Mouse (Mus musculus): Measurements from ENCODE around the gene Coq10b. TPM values are rescaled to one million over a fixed set of nuclear protein-coding genes. Genes with fewer than 3 reads are reported as not detected.

The Coq10b gene
- total and polyA plus RNA-seq, 3 experiments: 16.0 to 64.0 (median 26.7) TPM

DNA sequence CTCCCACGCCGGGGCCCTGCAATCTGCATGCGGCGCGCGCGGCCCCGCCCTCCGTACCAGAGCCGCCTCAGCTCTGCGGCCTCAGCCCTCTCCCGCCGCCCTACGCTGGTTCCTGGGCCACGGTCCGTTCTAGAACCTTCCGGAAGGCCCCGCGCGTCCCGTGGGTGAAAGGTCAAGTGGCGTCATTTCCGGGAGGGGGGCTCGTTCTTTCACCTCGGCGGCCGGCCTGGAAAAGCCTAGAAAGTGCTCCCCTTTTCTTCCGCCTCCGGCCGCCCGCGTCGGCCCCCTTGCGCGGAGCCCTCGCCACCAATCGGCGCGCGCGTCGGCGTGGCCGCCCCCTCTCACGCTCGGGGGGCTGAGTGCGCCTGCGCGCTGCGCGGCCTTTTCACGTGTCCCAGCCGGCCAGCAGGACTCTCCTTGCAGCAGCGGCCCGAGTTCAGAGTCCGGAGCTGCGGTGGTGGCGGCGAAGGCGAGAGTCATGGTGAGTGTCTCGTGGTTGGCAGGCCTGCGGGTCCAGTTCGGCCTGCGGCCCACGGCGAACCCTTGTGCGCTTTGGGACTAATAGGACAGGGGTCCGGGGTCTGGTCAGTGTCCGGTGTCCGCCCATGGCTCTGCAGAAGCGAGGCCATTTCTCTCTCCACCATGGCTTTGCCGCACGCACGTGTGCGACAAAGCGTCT is 35.5 kb downstream of the Coq10b start, which contains the start of the genes Hspe1 and Hspd1:
Gene Hspe1 (plus strand): TSS at position 201 of the 679 bp plus-strand sequence.
Gene Hspd1 (minus strand): TSS at position 312 of the 679 bp plus-strand sequence.
- H3K27ac ChIP-seq: peak within 1 kb of the TSS; percentile 100
- peak; percentile 99 to 100 for DNase-seq
- intact Hi-C loops (cut with DNase I): loop anchor here (1.0 to 5.0 kb wide), 5 partner anchors 35 to 149 kb away; partner anchors contain the start of genes Coq10b, Mars2, Mob4 and Sf3b1
- TF ChIP-seq POLR2A (IDR thresholded peaks at IDR 0.05; ENCODE audit: insufficient read depth, low read depth, low read length): peak; percentile 93
- no peak for TF ChIP-seq CTCF (IDR thresholded peaks at IDR 0.05)
- TF ChIP-seq EP300 (IDR thresholded peaks at IDR 0.05; ENCODE audit: insufficient read depth, low read depth, low read length): peak; percentile 93
- under 1% methylated on average over 63 of the region's 76 CpGs for WGBS
- peaks cover 2% of the 10 kb centered on the region; the same call in 1 of the 2 replicates for H3K4me1 ChIP-seq (ENCODE audit: control insufficient read depth, insufficient read depth, low read length)
- no peaks in the 10 kb centered on the region for H3K27me3 ChIP-seq (ENCODE audit: control insufficient read depth, insufficient read depth, low read length)
- peak within 1 kb of the TSS; percentile 99 for H3K9ac ChIP-seq (ENCODE audit: low read depth, low read length)
- H3K36me3 ChIP-seq (ENCODE audit: control insufficient read depth, insufficient read depth, low read length): peaks cover 36% of the 10 kb centered on the region
- peaks cover 2% of the 10 kb centered on the region for H3K79me2 ChIP-seq (replicated peaks; ENCODE audit: control insufficient read depth, insufficient read depth, low read length)
- peak within 1 kb of the TSS; percentile 77 for H3K4me3 ChIP-seq

DNA sequence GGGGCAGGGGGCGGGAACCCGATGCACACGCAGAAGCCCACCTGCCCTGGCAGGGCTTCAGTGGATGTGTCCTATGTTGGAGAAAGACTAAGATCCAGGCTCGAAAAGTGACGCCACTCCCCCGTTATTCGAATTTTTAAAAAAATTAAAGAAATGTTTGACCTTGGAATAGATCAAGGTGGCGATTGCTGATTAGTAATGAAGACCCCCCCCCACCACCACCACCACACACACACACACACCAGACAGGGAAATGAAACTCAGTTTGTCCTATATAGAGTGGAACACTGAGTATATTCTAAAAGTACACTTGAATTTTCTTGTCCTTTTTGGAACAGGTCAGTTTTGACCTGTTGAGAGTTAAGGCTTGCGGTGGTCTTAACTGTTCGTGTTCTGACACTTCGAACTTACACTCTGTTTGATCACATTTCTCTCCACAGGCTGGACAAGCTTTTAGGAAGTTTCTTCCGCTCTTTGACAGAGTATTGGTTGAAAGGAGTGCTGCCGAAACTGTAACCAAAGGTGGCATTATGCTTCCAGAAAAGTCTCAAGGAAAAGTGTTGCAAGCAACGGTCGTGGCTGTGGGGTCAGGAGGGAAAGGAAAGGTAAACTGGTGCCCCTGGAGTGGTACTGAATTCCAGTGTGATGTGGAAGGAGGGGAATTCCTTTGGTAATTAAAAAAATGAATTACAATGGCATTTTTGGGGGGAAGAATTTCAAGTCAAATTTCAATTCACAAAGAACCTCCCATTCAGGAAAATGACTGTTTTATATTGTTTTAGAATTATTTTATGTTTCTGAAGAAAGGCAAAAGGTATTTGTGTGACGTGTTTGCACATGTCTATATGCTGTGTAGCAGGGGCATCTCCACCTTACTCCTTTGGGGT is 36.3 kb downstream of the Coq10b start:
- TF ChIP-seq CTCF (IDR thresholded peaks at IDR 0.05) (no peak), EP300 (IDR thresholded peaks at IDR 0.05; ENCODE audit: insufficient read depth, low read depth, low read length) (no peak), POLR2A (IDR thresholded peaks at IDR 0.05; ENCODE audit: insufficient read depth, low read depth, low read length) (no peak)
- H3K79me2 ChIP-seq (replicated peaks; ENCODE audit: control insufficient read depth, insufficient read depth, low read length): peaks cover 2% of the 10 kb centered on the region
- peaks cover 2% of the 10 kb centered on the region; the same call in 1 of the 2 replicates for H3K4me1 ChIP-seq (ENCODE audit: control insufficient read depth, insufficient read depth, low read length)
- peak overlapping the region; percentile 77 for H3K4me3 ChIP-seq
- H3K27me3 ChIP-seq (ENCODE audit: control insufficient read depth, insufficient read depth, low read length): no peaks in the 10 kb centered on the region
- 6% methylated on average over 16 of the region's 16 CpGs for WGBS
- peaks cover 30% of the 10 kb centered on the region for H3K36me3 ChIP-seq (ENCODE audit: control insufficient read depth, insufficient read depth, low read length)
- peak overlapping the region; percentile 99 for H3K9ac ChIP-seq (ENCODE audit: low read depth, low read length)
- H3K27ac ChIP-seq: peak overlapping the region; percentile 100
- intact Hi-C loops (cut with DNase I): loop anchor here (1.0 to 5.0 kb wide), 3 partner anchors 42 to 148 kb away; partner anchors contain the start of genes Mars2 and Mob4
- no peak for DNase-seq

DNA sequence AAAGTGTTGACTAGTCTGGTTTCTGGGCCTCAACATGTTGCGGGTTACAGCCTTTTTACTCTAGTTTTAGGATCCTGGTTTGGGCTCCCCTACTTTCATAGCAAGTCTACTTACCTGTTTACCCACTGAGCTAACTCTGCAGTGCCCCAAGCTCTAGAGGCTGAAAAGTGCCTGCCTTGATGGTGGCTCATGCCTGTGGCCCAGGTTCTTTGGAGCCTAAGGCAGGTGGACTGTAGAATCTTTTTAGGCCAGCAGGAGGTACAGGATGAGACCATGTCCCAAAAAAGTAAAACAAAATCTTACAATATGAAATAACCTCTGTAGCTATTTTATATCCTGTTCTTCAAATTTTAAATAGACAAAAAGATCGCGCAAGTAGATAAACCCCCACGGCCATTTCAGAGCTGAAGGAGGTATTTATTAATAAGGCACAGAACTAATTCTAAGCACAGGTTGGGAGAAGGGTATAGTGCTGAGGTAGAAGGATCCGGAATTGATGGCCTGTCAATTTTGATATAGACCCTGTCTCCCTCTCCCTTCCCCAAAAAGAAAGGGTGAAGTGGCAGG is 37.0 kb downstream of the Coq10b start:
- H3K4me1 ChIP-seq (ENCODE audit: control insufficient read depth, insufficient read depth, low read length): peaks cover 2% of the 10 kb centered on the region; the same call in 1 of the 2 replicates
- no peak overlapping the region; the same call in 1 of the 2 replicates for H3K4me3 ChIP-seq
- peak overlapping the region; percentile 100; the same call in 1 of the 2 replicates for H3K27ac ChIP-seq
- no peak for DNase-seq
- H3K36me3 ChIP-seq (ENCODE audit: control insufficient read depth, insufficient read depth, low read length): peaks cover 23% of the 10 kb centered on the region
- H3K79me2 ChIP-seq (replicated peaks; ENCODE audit: control insufficient read depth, insufficient read depth, low read length): peaks cover 2% of the 10 kb centered on the region
- intact Hi-C loops (cut with DNase I): loop anchor here (5.0 kb wide), 2 partner anchors 128 to 148 kb away; partner anchors contain the start of gene Mars2
- H3K27me3 ChIP-seq (ENCODE audit: control insufficient read depth, insufficient read depth, low read length): no peaks in the 10 kb centered on the region
- 77% methylated on average over 5 of the region's 5 CpGs for WGBS
- TF ChIP-seq EP300 (IDR thresholded peaks at IDR 0.05; ENCODE audit: insufficient read depth, low read depth, low read length) (no peak), POLR2A (IDR thresholded peaks at IDR 0.05; ENCODE audit: insufficient read depth, low read depth, low read length) (no peak), CTCF (IDR thresholded peaks at IDR 0.05) (no peak)
- H3K9ac ChIP-seq (ENCODE audit: low read depth, low read length): no peak overlapping the region

DNA sequence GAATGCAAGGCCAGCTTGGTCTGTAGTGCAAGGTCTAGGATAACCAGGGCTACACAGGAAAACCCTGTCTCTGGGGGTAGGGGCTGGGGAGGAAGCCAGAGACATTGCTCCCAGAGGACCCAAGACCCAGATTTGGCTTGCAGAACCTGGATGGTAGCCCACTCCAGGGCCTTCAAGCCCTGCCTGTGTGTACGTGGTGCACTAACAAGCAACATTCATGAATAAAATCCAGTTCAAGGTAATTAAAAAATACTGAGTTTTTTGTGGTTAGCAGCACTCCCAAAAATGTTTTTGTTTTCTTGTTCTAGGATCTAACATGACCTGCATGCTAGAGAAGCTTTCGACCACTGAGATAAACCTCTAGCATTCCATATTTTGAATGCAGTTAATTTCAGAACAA is 39.5 kb downstream of the Coq10b start:
- H3K4me3 ChIP-seq: no peak overlapping the region
- no peaks in the 10 kb centered on the region for H3K79me2 ChIP-seq (replicated peaks; ENCODE audit: control insufficient read depth, insufficient read depth, low read length)
- peaks cover 2% of the 10 kb centered on the region; the same call in 1 of the 2 replicates for H3K4me1 ChIP-seq (ENCODE audit: control insufficient read depth, insufficient read depth, low read length)
- no peak overlapping the region for H3K9ac ChIP-seq (ENCODE audit: low read depth, low read length)
- intact Hi-C loops (cut with DNase I): no loop called here
- TF ChIP-seq CTCF (IDR thresholded peaks at IDR 0.05): no peak
- peaks cover 5% of the 10 kb centered on the region for H3K36me3 ChIP-seq (ENCODE audit: control insufficient read depth, insufficient read depth, low read length)
- no peak overlapping the region for H3K27ac ChIP-seq
- 70% methylated on average over 2 of the region's 2 CpGs for WGBS
- DNase-seq: peak in 1 of 2 experiments; percentile 33
- no peaks in the 10 kb centered on the region for H3K27me3 ChIP-seq (ENCODE audit: control insufficient read depth, insufficient read depth, low read length)

DNA sequence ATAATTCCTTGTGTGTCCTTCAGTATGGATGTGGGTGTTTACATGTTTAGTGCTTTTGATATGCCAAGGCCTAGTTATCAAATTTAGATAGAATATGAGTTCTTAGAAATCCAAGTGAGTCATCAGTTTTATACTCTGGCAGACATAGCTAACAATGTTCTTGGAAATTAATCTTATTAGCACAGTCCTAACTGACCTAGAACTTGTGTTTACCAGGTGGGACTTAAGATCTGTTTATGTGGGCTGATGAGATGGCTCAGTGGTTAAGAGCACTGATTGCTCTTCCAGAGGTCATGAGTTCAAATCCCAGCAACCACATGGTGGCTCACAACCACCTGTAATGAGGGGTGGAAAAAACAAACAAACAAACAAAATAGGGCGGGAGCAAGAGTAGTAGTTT is 39.9 kb downstream of the Coq10b start:
- DNase-seq: no peak
- Histone ChIP-seq H3K4me1 (ENCODE audit: control insufficient read depth, insufficient read depth, low read length) (peaks cover 2% of the 10 kb centered on the region; the same call in 1 of the 2 replicates), H3K9ac (ENCODE audit: low read depth, low read length) (no peak overlapping the region), H3K36me3 (ENCODE audit: control insufficient read depth, insufficient read depth, low read length) (peaks cover 5% of the 10 kb centered on the region), H3K27ac (no peak overlapping the region), H3K4me3 (no peak overlapping the region), H3K27me3 (ENCODE audit: control insufficient read depth, insufficient read depth, low read length) (no peaks in the 10 kb centered on the region), H3K79me2 (replicated peaks; ENCODE audit: control insufficient read depth, insufficient read depth, low read length) (no peaks in the 10 kb centered on the region)
- 74% methylated on average over 1 of the region's 1 CpGs for WGBS
- intact Hi-C loops (cut with DNase I): no loop called here
- TF ChIP-seq POLR2A (IDR thresholded peaks at IDR 0.05; ENCODE audit: insufficient read depth, low read depth, low read length): no peak
- no peak for TF ChIP-seq CTCF (IDR thresholded peaks at IDR 0.05)
- no peak for TF ChIP-seq EP300 (IDR thresholded peaks at IDR 0.05; ENCODE audit: insufficient read depth, low read depth, low read length)

Data from heart, adult 2 months (tissue).